Mouse (Mus musculus): ENCODE data around the gene Pck2.

DNA sequence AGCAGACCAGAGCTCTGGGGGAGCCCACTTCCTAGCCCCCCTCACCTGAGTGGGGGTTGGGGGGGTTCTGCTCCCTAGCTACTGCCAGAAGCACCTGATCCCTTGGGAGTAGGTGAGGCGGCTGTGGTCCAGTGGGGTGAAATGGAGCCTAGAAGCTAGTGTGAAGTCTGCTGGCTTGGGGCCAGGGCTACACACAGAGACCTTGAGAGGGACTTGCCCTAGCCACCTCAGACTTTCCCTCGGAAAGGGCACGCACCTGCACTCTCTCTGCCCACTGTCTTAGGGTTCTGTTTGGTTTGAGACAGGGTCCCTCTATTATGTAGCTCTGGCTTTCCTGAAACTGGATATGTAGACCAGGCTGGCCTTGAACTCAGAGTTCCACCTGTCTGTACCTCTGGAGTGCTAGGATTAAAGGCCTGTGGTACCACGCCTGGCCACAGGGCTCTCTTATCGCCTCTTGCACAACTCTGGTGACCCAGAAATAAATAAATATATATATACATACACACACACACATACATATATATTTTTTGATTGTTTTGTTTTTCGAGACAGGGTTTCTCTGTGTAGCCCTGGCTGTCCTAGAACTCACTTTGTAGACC, 38.7 kb downstream of the Pck2 start:
- TF ChIP-seq REST (IDR thresholded peaks at IDR 0.05; ENCODE audit: insufficient read depth, insufficient read length) (no peak), POLR2A (IDR thresholded peaks at IDR 0.05; ENCODE audit: insufficient read length, low read depth) (no peak), USF1 (IDR thresholded peaks at IDR 0.05; ENCODE audit: low read depth) (no peak), E2F4 (IDR thresholded peaks at IDR 0.05; ENCODE audit: insufficient read depth) (no peak), POLR2AphosphoS2 (IDR thresholded peaks at IDR 0.05; ENCODE audit: insufficient read length, low read depth) (no peak), CEBPB (IDR thresholded peaks at IDR 0.05; ENCODE audit: insufficient read depth, poor library complexity, severe bottlenecking) (no peak)

Measured in myocyte (in vitro differentiated cells).